In genomic region chr12:75397077-75397476, GRCm38 (mm10) we compare ENCODE assay signal across 22 mouse cellular contexts. TPM values are rescaled to one million over a fixed set of nuclear protein-coding genes. Genes with fewer than 3 reads are reported as not detected.
DNase-seq lines count a peak whose midpoint lies in the region; ATAC-seq lines count a peak whose summit lies in the region.
"Had no signal": no experiment of that assay in that cellular context is flagged by ENCODE, and none has a peak within 500 bp of the region (broad histone marks: within the 10 kb centered on the region; RNA-seq: fewer than 3 reads in every experiment).

No protein-coding gene starts in this region.

- peak; percentile 52; the same call in 1 of the 2 replicates for ATAC-seq in heart, embryonic 16.5 days (replicated peaks; ENCODE audit: extremely low read depth, insufficient read depth, low FRiP score)
- ATAC-seq in kidney, embryonic 15.5 days (replicated peaks; ENCODE audit: low FRiP score), result no peak

- 0 out of 2 replicates have a peak, but pooled peaks cover 2% of the 10 kb centered on the region for H3K36me3 ChIP-seq in heart, embryonic 16.5 days (ENCODE audit: control insufficient read depth, insufficient read depth)
- H3K36me3 ChIP-seq in kidney, embryonic 15.5 days, result 0 out of 2 replicates have a peak, but pooled peaks cover 11% of the 10 kb centered on the region
- H3K36me3 ChIP-seq: embryonic facial prominence, embryonic 12.5 days; hindbrain, embryonic 15.5 days; midbrain, embryonic 12.5 days had no signal

- peak; percentile 25 for DNase-seq in embryo, embryonic 11 days
- DNase-seq in embryo, embryonic 9.5 days (ENCODE audit: extremely low spot score), result no peak
- no peak for DNase-seq in heart, adult 9 months (ENCODE audit: low spot score in 2 of 2)
- peak; percentile 16 for DNase-seq in fat pad, adult 2 months (ENCODE audit: extremely low read depth, low read depth, low spot score)
- DNase-seq in lung, postnatal 36 days, result peak; percentile 53
- no peak for DNase-seq in adipocyte (ENCODE audit: low spot score)
- DNase-seq: adrenal gland, adult 2 months; cerebellum, adult 8-10 months; kidney, adult 18-20 months; thymus, postnatal 25 days had no signal

- no peak overlapping the region for H3K27ac ChIP-seq in heart, embryonic 16.5 days (ENCODE audit: low read length)
- H3K27ac ChIP-seq in kidney, embryonic 15.5 days, result no peak overlapping the region
- H3K27ac ChIP-seq: embryonic facial prominence, embryonic 12.5 days; hindbrain, embryonic 15.5 days; left cerebral cortex, adult 2 months; limb, embryonic 15.5 days; lung, embryonic 15.5 days; midbrain, embryonic 12.5 days had no signal

- no peak overlapping the region for H3K4me2 ChIP-seq in heart, embryonic 16.5 days (ENCODE audit: low read depth, low read length)
- H3K4me2 ChIP-seq in kidney, embryonic 15.5 days, result no peak overlapping the region
- H3K4me2 ChIP-seq: embryonic facial prominence, embryonic 12.5 days; heart, embryonic 13.5 days; hindbrain, embryonic 15.5 days; limb, embryonic 15.5 days; lung, embryonic 15.5 days; midbrain, embryonic 12.5 days had no signal

- no peak overlapping the region for H3K9ac ChIP-seq in heart, embryonic 16.5 days (ENCODE audit: low read length)
- H3K9ac ChIP-seq in kidney, embryonic 15.5 days, result no peak overlapping the region
- H3K9ac ChIP-seq: embryonic facial prominence, embryonic 12.5 days; heart, embryonic 13.5 days; hindbrain, embryonic 15.5 days; limb, embryonic 15.5 days; lung, embryonic 15.5 days; midbrain, embryonic 12.5 days had no signal

- H3K4me1 ChIP-seq in heart, embryonic 16.5 days (ENCODE audit: control insufficient read depth, insufficient read depth, low read length), result no peaks in the 10 kb centered on the region
- 0 out of 2 replicates have a peak, but pooled peaks cover 3% of the 10 kb centered on the region for H3K4me1 ChIP-seq in kidney, embryonic 15.5 days
- H3K4me1 ChIP-seq: hindbrain, embryonic 15.5 days; midbrain, embryonic 12.5 days had no signal

- 30% methylated on average over 7 of the region's 7 CpGs for WGBS in heart, embryonic 16.5 days
- WGBS in kidney, embryonic 15.5 days, result 30% methylated on average over 7 of the region's 7 CpGs

- H3K4me3 ChIP-seq in heart, embryonic 16.5 days (ENCODE audit: low read length), result no peak overlapping the region
- no peak overlapping the region for H3K4me3 ChIP-seq in kidney, embryonic 15.5 days (replicated peaks)
- H3K4me3 ChIP-seq: embryonic facial prominence, embryonic 12.5 days; heart, embryonic 13.5 days; hindbrain, embryonic 15.5 days; left cerebral cortex, adult 2 months; limb, embryonic 15.5 days; lung, embryonic 15.5 days; midbrain, embryonic 12.5 days had no signal

- no peaks in the 10 kb centered on the region for H3K27me3 ChIP-seq in heart, embryonic 16.5 days (ENCODE audit: control insufficient read depth, insufficient read depth, low read length)
- no peaks in the 10 kb centered on the region for H3K27me3 ChIP-seq in kidney, embryonic 15.5 days
- H3K27me3 ChIP-seq: embryonic facial prominence, embryonic 12.5 days; heart, embryonic 13.5 days; hindbrain, embryonic 15.5 days; limb, embryonic 15.5 days; lung, embryonic 15.5 days; midbrain, embryonic 12.5 days had no signal

- H3K9me3 ChIP-seq in heart, embryonic 16.5 days (replicated peaks; ENCODE audit: control insufficient read depth, low read length), result no peaks in the 10 kb centered on the region
- no peaks in the 10 kb centered on the region for H3K9me3 ChIP-seq in kidney, embryonic 15.5 days (replicated peaks)
- H3K9me3 ChIP-seq: embryonic facial prominence, embryonic 12.5 days; heart, embryonic 13.5 days; hindbrain, embryonic 15.5 days; limb, embryonic 15.5 days; lung, embryonic 15.5 days; midbrain, embryonic 12.5 days had no signal

RNA-seq across cellular contexts. Expression of gene Gphb5, which starts 19.5 kb away (rescaled TPM):
- 0.08 TPM in 1 of 2 replicates, not detected in the other for polyA plus RNA-seq in heart, embryonic 16.5 days (2015; fragmentation: Nextera tagmentation; extraction: Ambion mirVana)
- not detected in 2 replicates for polyA plus RNA-seq in kidney, embryonic 15.5 days (2015; fragmentation: Nextera tagmentation; extraction: Ambion mirVana)
- polyA plus RNA-seq: adrenal gland, adult 2 months; heart, embryonic 13.5 days; hindbrain, embryonic 15.5 days; large intestine, adult 2 months; limb, embryonic 15.5 days; lung, embryonic 15.5 days; small intestine, adult 2 months; stomach, embryonic 14.5 days had no signal

Comparison
In these comparisons a context has a peak if more than half of its experiments do, and no peak if none do; other contexts are left out.
1. DNase-seq: peak in embryo, embryonic 11 days (single experiment), fat pad, adult 2 months (single experiment) and lung, postnatal 36 days (single experiment); none in embryo, embryonic 9.5 days (single experiment), heart, adult 9 months (0 of 2) and adipocyte (single experiment).